Comparison of ENCODE assay signal across 14 mouse cellular contexts in the genomic region with DNA sequence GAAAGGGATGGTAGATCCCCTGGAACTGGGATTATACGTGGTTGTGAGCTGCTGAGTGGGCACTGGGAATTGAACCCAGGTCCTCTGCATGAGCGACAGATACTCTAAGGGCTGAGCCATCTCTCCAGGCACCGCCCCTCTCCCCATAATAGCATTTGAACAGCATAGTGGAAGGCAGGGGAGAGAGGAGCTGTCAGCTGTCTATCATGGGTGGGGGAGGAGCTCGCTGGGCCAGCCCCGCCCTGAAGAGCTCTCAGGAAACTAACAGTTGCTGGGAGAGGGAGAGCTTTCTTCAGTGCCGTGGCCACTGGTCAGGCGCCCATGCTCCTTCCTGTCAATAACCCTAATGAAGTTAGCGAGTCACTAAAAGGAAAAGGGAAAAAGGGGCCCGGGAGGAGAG. TPM values are rescaled to one million over a fixed set of nuclear protein-coding genes. Genes with fewer than 3 reads are reported as not detected.
"Had no signal": no experiment of that assay in that cellular context is flagged by ENCODE, and none has a peak within 500 bp of the region (broad histone marks: within the 10 kb centered on the region; RNA-seq: fewer than 3 reads in every experiment).

No protein-coding gene starts in this region.

- ATAC-seq: midbrain, embryonic 16.5 days had no signal

- H3K4me3 ChIP-seq: limb, embryonic 15.5 days; midbrain, embryonic 10.5 days; neural tube, embryonic 13.5 days; stomach, embryonic 15.5 days had no signal

- H3K9me3 ChIP-seq: limb, embryonic 15.5 days; midbrain, embryonic 10.5 days; neural tube, embryonic 13.5 days; stomach, embryonic 15.5 days had no signal

- DNase-seq: kidney, adult 8-10 months; kidney, postnatal 25 days; lung, embryonic 14.5 days; lung, postnatal 10 days; lung, postnatal 4 days; right cerebral cortex, postnatal 14 days; thymus, adult 2 months; thymus, postnatal 36 days had no signal

- H3K4me1 ChIP-seq: stomach, embryonic 15.5 days had no signal

- H3K9ac ChIP-seq: limb, embryonic 15.5 days; lung, embryonic 14.5 days; neural tube, embryonic 13.5 days; stomach, embryonic 15.5 days had no signal

- H3K27me3 ChIP-seq: limb, embryonic 15.5 days; neural tube, embryonic 13.5 days; stomach, embryonic 15.5 days had no signal

- H3K27ac ChIP-seq: limb, embryonic 15.5 days; midbrain, embryonic 10.5 days; neural tube, embryonic 13.5 days; stomach, embryonic 15.5 days had no signal

- H3K4me2 ChIP-seq: limb, embryonic 15.5 days; lung, embryonic 14.5 days; neural tube, embryonic 13.5 days; stomach, embryonic 15.5 days had no signal

RNA-seq across cellular contexts. Expression of a gene that starts 60.0 kb away (rescaled TPM):
- polyA plus RNA-seq: spleen, adult 2 months had no signal
